Mouse (Mus musculus): ENCODE results near the gene Hoxa9.

- no peak for TF ChIP-seq POLR2A (IDR thresholded peaks at IDR 0.05; ENCODE audit: insufficient read depth, low read depth, low read length)
- no peak for TF ChIP-seq CTCF (IDR thresholded peaks at IDR 0.05; ENCODE audit: insufficient read depth, low read depth, low read length)
Observed at GRCm38 (mm10) chr6:52216691-52217458, 14.0 kb downstream of the Hoxa9 start.

Data from olfactory bulb, adult 2 months (tissue).